In genomic region chr15:96802034-96802728, GRCm38 (mm10) we compare ENCODE assay signal across 10 mouse cellular contexts.
DNase-seq lines count a peak whose midpoint lies in the region; ATAC-seq lines count a peak whose summit lies in the region.
"Had no signal": no experiment of that assay in that cellular context is flagged by ENCODE, and none has a peak within 500 bp of the region (broad histone marks: within the 10 kb centered on the region; RNA-seq: fewer than 3 reads in every experiment).

No protein-coding gene starts in this region.

- no peak overlapping the region for H3K4me3 ChIP-seq in embryonic facial prominence, embryonic 12.5 days
- H3K4me3 ChIP-seq in embryonic facial prominence, embryonic 10.5 days: no peak overlapping the region
- H3K4me3 ChIP-seq in intestine, embryonic 16.5 days (ENCODE audit: low read length): no peak overlapping the region
- no peak overlapping the region for H3K4me3 ChIP-seq in midbrain, embryonic 10.5 days
- no peak overlapping the region for H3K4me3 ChIP-seq in forebrain, embryonic 16.5 days (replicated peaks; ENCODE audit: low read length)
- H3K4me3 ChIP-seq: hindbrain, embryonic 15.5 days; limb, embryonic 15.5 days had no signal

- no peak for DNase-seq in embryonic facial prominence, embryonic 10.5 days (ENCODE audit: low spot score)
- peak; percentile 47 to 59 for DNase-seq in adrenal gland, adult 18-20 months (ENCODE audit: low spot score in 2 of 2)
- DNase-seq in lung, postnatal 4 days: peak; percentile 63 to 69
- no peak for DNase-seq in midbrain, embryonic 10.5 days (ENCODE audit: low spot score)
- DNase-seq in layer of hippocampus, postnatal 14 days (ENCODE audit: low spot score in 2 of 2): no peak

- no peaks in the 10 kb centered on the region for H3K9me3 ChIP-seq in embryonic facial prominence, embryonic 12.5 days
- no peaks in the 10 kb centered on the region for H3K9me3 ChIP-seq in embryonic facial prominence, embryonic 10.5 days
- no peaks in the 10 kb centered on the region for H3K9me3 ChIP-seq in intestine, embryonic 16.5 days (ENCODE audit: control insufficient read depth, low read length)
- H3K9me3 ChIP-seq in midbrain, embryonic 10.5 days (replicated peaks): no peaks in the 10 kb centered on the region
- H3K9me3 ChIP-seq in forebrain, embryonic 16.5 days (ENCODE audit: control insufficient read depth, low read length): no peaks in the 10 kb centered on the region
- H3K9me3 ChIP-seq: hindbrain, embryonic 15.5 days; limb, embryonic 15.5 days had no signal

- H3K36me3 ChIP-seq in embryonic facial prominence, embryonic 12.5 days: no peaks in the 10 kb centered on the region
- H3K36me3 ChIP-seq in embryonic facial prominence, embryonic 10.5 days (replicated peaks): no peaks in the 10 kb centered on the region
- no peaks in the 10 kb centered on the region for H3K36me3 ChIP-seq in intestine, embryonic 16.5 days (ENCODE audit: control insufficient read depth, insufficient read depth, low read length)
- no peaks in the 10 kb centered on the region for H3K36me3 ChIP-seq in midbrain, embryonic 10.5 days
- H3K36me3 ChIP-seq in forebrain, embryonic 16.5 days (ENCODE audit: control insufficient read depth, insufficient read depth): no peaks in the 10 kb centered on the region
- H3K36me3 ChIP-seq: hindbrain, embryonic 15.5 days; limb, embryonic 15.5 days had no signal

- ATAC-seq in embryonic facial prominence, embryonic 12.5 days (ENCODE audit: insufficient number of reproducible peaks, insufficient read depth, low FRiP score, low TSS enrichment): no peak
- ATAC-seq in intestine, embryonic 16.5 days: peak; percentile 88
- ATAC-seq in forebrain, embryonic 16.5 days: no peak

- WGBS in embryonic facial prominence, embryonic 12.5 days: 71% methylated on average over 9 of the region's 9 CpGs
- 82% methylated on average over 9 of the region's 9 CpGs for WGBS in embryonic facial prominence, embryonic 10.5 days
- 36% methylated on average over 9 of the region's 9 CpGs for WGBS in intestine, embryonic 16.5 days
- WGBS in midbrain, embryonic 10.5 days: 86% methylated on average over 9 of the region's 9 CpGs
- 85% methylated on average over 9 of the region's 9 CpGs for WGBS in forebrain, embryonic 16.5 days

- no peak overlapping the region for H3K4me2 ChIP-seq in embryonic facial prominence, embryonic 12.5 days (replicated peaks)
- no peak overlapping the region for H3K4me2 ChIP-seq in intestine, embryonic 16.5 days (ENCODE audit: low read depth, low read length)
- H3K4me2 ChIP-seq in forebrain, embryonic 16.5 days (ENCODE audit: low read length): no peak overlapping the region
- H3K4me2 ChIP-seq: hindbrain, embryonic 15.5 days; limb, embryonic 15.5 days had no signal

- H3K4me1 ChIP-seq in embryonic facial prominence, embryonic 12.5 days: no peaks in the 10 kb centered on the region
- H3K4me1 ChIP-seq in embryonic facial prominence, embryonic 10.5 days: 0 out of 2 replicates have a peak, but pooled peaks cover 4% of the 10 kb centered on the region
- peaks cover 13% of the 10 kb centered on the region for H3K4me1 ChIP-seq in intestine, embryonic 16.5 days (ENCODE audit: control insufficient read depth, insufficient read depth, low read length)
- H3K4me1 ChIP-seq in midbrain, embryonic 10.5 days: no peaks in the 10 kb centered on the region
- H3K4me1 ChIP-seq in forebrain, embryonic 16.5 days (replicated peaks; ENCODE audit: control insufficient read depth, insufficient read depth, low read length): peaks cover 4% of the 10 kb centered on the region; the same call in 1 of the 2 replicates
- H3K4me1 ChIP-seq: hindbrain, embryonic 15.5 days had no signal

- H3K27ac ChIP-seq in embryonic facial prominence, embryonic 12.5 days: peak overlapping the region; percentile 38
- no peak overlapping the region for H3K27ac ChIP-seq in embryonic facial prominence, embryonic 10.5 days (replicated peaks)
- H3K27ac ChIP-seq in intestine, embryonic 16.5 days (ENCODE audit: low read length): peak overlapping the region; percentile 6
- H3K27ac ChIP-seq in midbrain, embryonic 10.5 days (replicated peaks): no peak overlapping the region
- H3K27ac ChIP-seq in forebrain, embryonic 16.5 days (ENCODE audit: low read length): no peak overlapping the region
- H3K27ac ChIP-seq: hindbrain, embryonic 15.5 days; limb, embryonic 15.5 days had no signal

- no peaks in the 10 kb centered on the region for H3K27me3 ChIP-seq in embryonic facial prominence, embryonic 12.5 days
- H3K27me3 ChIP-seq in embryonic facial prominence, embryonic 10.5 days (replicated peaks; ENCODE audit: low read depth, poor library complexity, severe bottlenecking): no peaks in the 10 kb centered on the region
- H3K27me3 ChIP-seq in intestine, embryonic 16.5 days (replicated peaks; ENCODE audit: control insufficient read depth, insufficient read depth, low read length): no peaks in the 10 kb centered on the region
- H3K27me3 ChIP-seq in midbrain, embryonic 10.5 days (ENCODE audit: low read depth, poor library complexity, severe bottlenecking): no peaks in the 10 kb centered on the region
- no peaks in the 10 kb centered on the region for H3K27me3 ChIP-seq in forebrain, embryonic 16.5 days (replicated peaks; ENCODE audit: control insufficient read depth, insufficient read depth, low read length)
- H3K27me3 ChIP-seq: hindbrain, embryonic 15.5 days; limb, embryonic 15.5 days had no signal

- no peak overlapping the region for H3K9ac ChIP-seq in embryonic facial prominence, embryonic 12.5 days
- H3K9ac ChIP-seq in intestine, embryonic 16.5 days (ENCODE audit: low read depth, low read length): no peak overlapping the region
- no peak overlapping the region for H3K9ac ChIP-seq in forebrain, embryonic 16.5 days (replicated peaks; ENCODE audit: low read depth, low read length)
- H3K9ac ChIP-seq: hindbrain, embryonic 15.5 days; limb, embryonic 15.5 days had no signal

Comparison
In these comparisons a context has a peak if more than half of its experiments do, and no peak if none do; other contexts are left out.
1. H3K27ac ChIP-seq: peak in embryonic facial prominence, embryonic 12.5 days (single experiment) and intestine, embryonic 16.5 days (single experiment); none in embryonic facial prominence, embryonic 10.5 days (single experiment), midbrain, embryonic 10.5 days (single experiment) and forebrain, embryonic 16.5 days (single experiment).
2. DNase-seq: peak in adrenal gland, adult 18-20 months (2 of 2) and lung, postnatal 4 days (2 of 2); none in embryonic facial prominence, embryonic 10.5 days (single experiment), midbrain, embryonic 10.5 days (single experiment) and layer of hippocampus, postnatal 14 days (0 of 2).